Mouse (Mus musculus) G1E (cell line): ENCODE measurements at regions not wholly inside any gene's neighbourhood (a gene's known extent, or its start where the extent isn't known, plus 50 kb on each side); places are given as distances from the start of the nearest gene placed in this dataset.

Experiments used
- CTCF ChIP-seq: IDR thresholded peaks from 2 replicates; pipeline ENCODE4 v1.5.1; 2012; ENCODE audit warnings: low read depth, low read length, inconsistent platforms, mixed read lengths
- GATA1 ChIP-seq: IDR thresholded peaks from 2 replicates; pipeline ENCODE4 v1.6.1; 2012; ENCODE audit warnings: borderline replicate concordance, low read length, inconsistent platforms, mixed read lengths
- GATA2 ChIP-seq: IDR thresholded peaks from 2 replicates; pipeline ENCODE4 v1.6.1; 2012; ENCODE audit warnings: low read depth, low read length, inconsistent platforms, borderline replicate concordance
- POLR2AphosphoS5 ChIP-seq: IDR thresholded peaks from 2 replicates; pipeline ENCODE4 v1.6.1; 2012; ENCODE audit warnings: low read depth, low read length, inconsistent platforms; ENCODE audit not compliant: insufficient replicate concordance
- TAL1 ChIP-seq: conservative IDR thresholded peaks from 2 replicates; pipeline ENCODE4 v1.6.1; 2012; ENCODE audit warnings: low read depth, low read length, inconsistent platforms, mixed read lengths

- TF ChIP-seq CTCF (no peak), TAL1 (no peak), GATA2 (no peak), POLR2AphosphoS5 (no peak), GATA1 (no peak)
Observed at GRCm38 (mm10) chr14:37440874-37441273, 305.8 kb upstream of the Ghitm start.
